Mouse (Mus musculus) limb, embryonic 10.5 days (tissue): ENCODE results near the gene Rnf151. TPM values are rescaled to one million over a fixed set of nuclear protein-coding genes. Genes with fewer than 3 reads are reported as not detected.

Source experiments
- DNase-seq: peaks from one replicate; pipeline ENCODE4 v3.0.0-alpha.2; 2017; ENCODE audit warnings: low spot score
- H3K27ac ChIP-seq: fragments of 300-500 bp; sonication (generic); 2 replicates; pipeline ENCODE4 v1.5.1; 2016; ENCODE audit warnings: mild to moderate bottlenecking
- H3K27me3 ChIP-seq: fragments of 300-500 bp; sonication (generic); 2 replicates; pipeline ENCODE4 v1.6.1; 2016; ENCODE audit warnings: low read depth, mild to moderate bottlenecking; ENCODE audit not compliant: poor library complexity, severe bottlenecking
- H3K36me3 ChIP-seq: fragments of 300-500 bp; sonication (generic); 2 replicates; pipeline ENCODE4 v1.6.1; 2016; ENCODE audit warnings: mild to moderate bottlenecking, moderate library complexity
- H3K4me1 ChIP-seq: fragments of 300-500 bp; sonication (generic); 2 replicates; pipeline ENCODE4 v1.6.1; 2016
- H3K4me3 ChIP-seq: fragments of 300-500 bp; sonication (generic); 2 replicates; pipeline ENCODE4 v1.5.1; 2016; ENCODE audit warnings: mild to moderate bottlenecking, moderate library complexity
- H3K9me3 ChIP-seq: fragments of 300-500 bp; sonication (generic); replicated peaks from 2 replicates; pipeline ENCODE4 v1.6.1; 2016; ENCODE audit warnings: mild to moderate bottlenecking
- WGBS: fragments of 180-500 bp; shearing (Covaris S2); methylation state at CpG from one replicate; pipeline ENCODE4 v1.1.7; 2016; 5-methylcytosine and 5-hydroxymethylcytosine counted together
- polyA plus RNA-seq: library from polyadenylated mRNA; unstranded; fragments of >200 nt; fragmentation: Nextera tagmentation; extraction: Ambion mirVana; gene quantifications from 2 replicates; pipeline ENCODE4 v1.2.1, GENCODE M21; 2016

The Rnf151 gene
- polyA plus RNA-seq, 1 experiment from 2014 or later, result 0.38 TPM

DNA sequence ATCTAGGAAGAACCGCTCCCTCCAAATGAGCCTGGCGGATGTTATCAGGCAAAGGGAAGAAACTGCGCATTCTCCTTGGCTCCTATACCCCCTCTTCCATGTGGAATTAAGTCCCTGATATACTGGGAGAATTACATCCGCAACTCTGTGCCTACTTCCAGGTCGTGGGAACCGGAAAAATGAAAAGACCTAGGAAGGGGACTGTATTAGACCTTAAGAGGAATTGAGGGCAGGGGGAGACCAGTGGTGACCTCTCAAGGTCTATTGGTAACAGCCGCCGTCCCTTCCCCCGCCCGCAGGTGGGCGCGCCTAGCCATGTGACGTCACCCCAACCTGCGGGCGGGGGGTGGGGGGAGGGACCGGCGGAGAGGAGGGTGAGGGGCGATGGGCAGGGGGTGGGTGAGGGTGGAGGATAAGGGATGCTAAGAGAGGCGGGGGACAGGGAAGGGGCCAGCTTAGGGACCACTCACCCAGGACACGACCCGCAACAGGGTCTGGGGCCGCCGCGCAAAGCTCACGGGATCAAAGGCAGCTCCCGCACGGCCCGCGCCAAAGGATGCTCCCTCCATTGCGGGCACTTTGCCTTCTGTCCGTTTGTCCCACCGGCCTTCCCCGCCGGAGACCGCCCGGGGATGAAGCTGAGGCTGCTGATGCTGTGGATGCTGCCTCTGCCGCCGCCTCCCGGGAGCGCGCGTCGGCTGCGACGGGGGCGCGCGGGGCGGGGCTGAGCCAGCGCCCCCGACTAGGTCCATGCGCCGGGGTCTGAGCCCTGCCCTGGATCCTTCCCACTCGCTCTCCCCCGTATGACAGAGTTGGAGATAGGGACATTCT, 28.4 kb downstream of the Rnf151 start, which contains the start of gene Syngr3:
Gene Syngr3 (minus strand): TSS at position 705 of the 831 bp plus-strand sequence.
- Histone ChIP-seq H3K27me3 (peaks cover 64% of the 10 kb centered on the region), H3K4me3 (peak within 1 kb of the TSS; percentile 81), H3K27ac (peak within 1 kb of the TSS; percentile 73; the same call in 1 of the 2 replicates), H3K36me3 (peaks cover 22% of the 10 kb centered on the region), H3K4me1 (peaks cover 31% of the 10 kb centered on the region), H3K9me3 (no peaks in the 10 kb centered on the region)
- DNase-seq, result peak; percentile 59
- WGBS, result 1% methylated on average over 54 of the region's 55 CpGs

DNA sequence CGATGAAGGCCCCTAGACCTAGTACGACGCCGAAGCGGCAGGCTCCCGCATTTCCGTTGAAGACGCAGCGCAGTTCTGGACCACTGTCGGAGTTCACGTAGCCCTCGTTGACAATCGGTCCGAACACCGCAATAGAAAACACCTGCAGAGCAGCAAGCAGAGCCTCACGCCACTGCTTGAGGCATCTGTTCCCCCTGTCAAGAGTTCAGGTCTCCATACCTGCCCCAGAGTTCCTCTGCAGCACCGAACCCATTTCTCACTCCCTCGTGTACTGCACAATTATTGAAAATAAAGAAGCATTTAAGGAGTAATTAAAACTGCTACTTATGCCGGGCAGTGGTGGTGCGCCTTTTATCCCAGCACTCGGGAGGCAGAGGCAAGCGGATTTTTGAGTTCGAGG, 30.3 kb downstream of the Rnf151 start:
- H3K4me3 ChIP-seq, result peak overlapping the region; percentile 46
- H3K4me1 ChIP-seq, result peaks cover 26% of the 10 kb centered on the region
- WGBS, result 20% methylated on average over 23 of the region's 23 CpGs
- DNase-seq, result no peak
- no peaks in the 10 kb centered on the region for H3K9me3 ChIP-seq
- H3K27ac ChIP-seq, result no peak overlapping the region
- peaks cover 9% of the 10 kb centered on the region for H3K36me3 ChIP-seq
- H3K27me3 ChIP-seq, result peaks cover 64% of the 10 kb centered on the region

DNA sequence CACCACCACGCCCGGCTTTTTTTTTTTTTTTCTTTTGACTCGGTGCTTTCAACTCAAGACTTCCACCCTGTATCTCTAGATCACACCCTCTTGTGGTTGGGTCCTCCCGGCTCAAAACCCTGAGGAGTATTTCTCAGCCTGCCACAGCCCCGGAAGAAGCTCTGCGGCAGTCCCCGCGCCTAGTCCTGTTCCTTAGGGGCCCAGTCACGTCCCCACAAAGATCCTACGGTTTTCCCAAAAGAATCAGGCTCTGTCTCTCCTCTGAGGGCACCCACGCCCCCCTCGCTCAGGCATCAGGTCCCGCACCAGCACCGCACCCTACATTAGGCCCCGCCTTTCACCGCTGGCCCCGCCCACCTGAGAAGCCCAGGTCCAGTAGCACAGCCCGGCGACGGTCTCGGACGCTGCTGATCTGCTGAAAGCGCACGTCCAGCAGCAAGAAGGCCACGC, 30.7 kb downstream of the Rnf151 start:
- Histone ChIP-seq H3K36me3 (peaks cover 9% of the 10 kb centered on the region), H3K27ac (no peak overlapping the region), H3K27me3 (peaks cover 61% of the 10 kb centered on the region), H3K9me3 (no peaks in the 10 kb centered on the region), H3K4me3 (peak overlapping the region; percentile 46), H3K4me1 (peaks cover 26% of the 10 kb centered on the region)
- WGBS, result 3% methylated on average over 25 of the region's 25 CpGs
- peak; percentile 57 for DNase-seq

DNA sequence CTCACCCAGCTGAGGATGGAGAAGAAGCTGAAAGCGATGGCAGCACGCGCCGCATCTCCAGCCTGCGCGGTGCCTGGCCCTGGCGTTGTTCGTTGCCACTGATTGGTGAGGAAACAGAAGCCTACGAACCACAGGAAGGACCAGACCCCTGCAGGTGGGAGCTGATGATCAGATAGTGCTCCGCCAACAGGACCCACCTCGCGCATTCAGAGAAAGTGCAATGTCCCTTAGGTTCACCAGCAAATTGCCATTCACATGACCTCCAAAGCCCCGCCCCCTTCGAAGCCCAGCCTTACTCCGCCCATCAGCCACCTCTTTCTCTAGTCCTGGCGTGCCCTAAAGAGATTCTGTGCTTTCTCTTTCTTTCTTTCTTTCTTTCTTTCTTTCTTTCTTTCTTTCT, 31.3 kb downstream of the Rnf151 start:
- DNase-seq, result peak; percentile 54
- Histone ChIP-seq H3K27ac (no peak overlapping the region), H3K4me1 (peaks cover 26% of the 10 kb centered on the region), H3K27me3 (peaks cover 54% of the 10 kb centered on the region), H3K4me3 (peak overlapping the region; percentile 29), H3K9me3 (no peaks in the 10 kb centered on the region), H3K36me3 (peaks cover 12% of the 10 kb centered on the region)
- 25% methylated on average over 16 of the region's 16 CpGs for WGBS

DNA sequence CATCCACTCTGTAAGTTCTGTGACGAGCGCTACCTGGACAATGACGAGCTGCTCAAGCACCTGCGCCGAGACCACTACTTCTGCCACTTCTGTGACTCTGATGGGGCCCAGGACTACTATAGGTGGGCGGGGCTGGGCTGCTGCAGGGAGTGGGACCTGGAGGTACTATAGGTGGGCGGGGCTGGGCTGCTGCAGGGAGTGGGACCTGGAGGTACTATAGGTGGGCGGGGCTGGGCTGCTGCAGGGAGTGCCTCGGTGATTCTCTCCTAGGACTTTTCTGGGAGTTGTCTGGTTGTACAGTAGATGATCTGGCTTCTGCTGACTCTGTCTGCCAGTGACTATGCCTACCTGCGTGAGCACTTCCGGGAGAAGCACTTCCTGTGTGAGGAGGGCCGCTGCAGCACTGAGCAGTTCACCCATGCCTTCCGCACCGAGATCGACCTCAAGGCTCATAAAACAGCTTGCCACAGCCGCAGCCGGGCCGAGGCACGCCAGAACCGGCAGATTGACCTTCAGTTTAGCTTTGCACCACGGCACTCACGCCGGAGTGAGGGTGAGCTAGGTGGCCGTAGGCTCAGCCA, 40.3 kb downstream of the Rnf151 start:
- Histone ChIP-seq H3K27me3 (no peaks in the 10 kb centered on the region), H3K27ac (no peak overlapping the region), H3K4me3 (no peak overlapping the region), H3K9me3 (no peaks in the 10 kb centered on the region), H3K36me3 (peaks cover 80% of the 10 kb centered on the region), H3K4me1 (peaks cover 21% of the 10 kb centered on the region)
- 89% methylated on average over 24 of the region's 24 CpGs for WGBS
- no peak for DNase-seq

DNA sequence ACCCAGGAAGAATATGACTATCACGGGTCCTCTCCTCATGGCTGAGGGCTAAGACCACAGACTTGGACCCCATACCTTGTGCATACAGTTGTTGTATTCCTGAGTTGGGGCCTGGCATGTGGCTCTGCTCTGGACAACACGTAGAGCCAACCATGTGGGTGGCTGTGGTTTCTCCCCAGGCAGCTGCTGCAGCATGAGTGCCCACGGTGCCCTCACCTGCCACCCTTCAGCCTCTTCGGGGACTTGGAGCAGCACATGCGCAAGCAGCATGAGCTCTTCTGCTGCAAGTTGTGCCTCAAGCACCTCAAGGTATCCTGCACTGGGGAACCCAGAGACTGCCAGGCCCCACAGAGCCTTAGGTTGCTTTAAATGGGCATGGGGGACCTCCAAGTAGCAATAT, 41.0 kb downstream of the Rnf151 start:
- no peak for DNase-seq
- H3K9me3 ChIP-seq, result no peaks in the 10 kb centered on the region
- H3K36me3 ChIP-seq, result peaks cover 73% of the 10 kb centered on the region
- H3K4me3 ChIP-seq, result no peak overlapping the region
- H3K27ac ChIP-seq, result no peak overlapping the region
- peaks cover 28% of the 10 kb centered on the region for H3K4me1 ChIP-seq
- 97% methylated on average over 5 of the region's 5 CpGs for WGBS
- no peaks in the 10 kb centered on the region for H3K27me3 ChIP-seq

DNA sequence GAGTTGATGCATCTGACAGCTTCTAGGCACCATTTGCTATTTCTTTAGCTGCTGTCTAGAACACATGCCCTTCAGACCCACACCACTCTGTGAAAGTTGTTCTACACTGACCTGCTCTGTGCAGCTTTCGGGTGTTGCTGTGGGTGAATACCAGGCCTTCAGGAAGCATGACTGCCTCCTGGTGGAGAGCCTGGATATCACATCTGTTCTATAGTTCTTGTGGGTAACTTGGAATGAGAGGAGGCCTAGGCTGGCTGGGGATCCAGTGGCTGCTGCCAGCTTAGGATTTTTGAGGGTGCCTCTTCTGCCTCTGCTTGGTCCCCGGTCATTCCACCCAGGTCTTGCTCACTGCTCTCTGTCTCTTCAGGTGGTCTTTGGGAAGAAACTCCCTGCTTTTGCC, 41.7 kb downstream of the Rnf151 start:
- H3K27me3 ChIP-seq, result no peaks in the 10 kb centered on the region
- no peak overlapping the region for H3K4me3 ChIP-seq
- H3K36me3 ChIP-seq, result peaks cover 66% of the 10 kb centered on the region
- peaks cover 35% of the 10 kb centered on the region for H3K4me1 ChIP-seq
- no peak overlapping the region for H3K27ac ChIP-seq
- DNase-seq, result peak; percentile 77
- no peaks in the 10 kb centered on the region for H3K9me3 ChIP-seq
- WGBS, result 80% methylated on average over 2 of the region's 2 CpGs

DNA sequence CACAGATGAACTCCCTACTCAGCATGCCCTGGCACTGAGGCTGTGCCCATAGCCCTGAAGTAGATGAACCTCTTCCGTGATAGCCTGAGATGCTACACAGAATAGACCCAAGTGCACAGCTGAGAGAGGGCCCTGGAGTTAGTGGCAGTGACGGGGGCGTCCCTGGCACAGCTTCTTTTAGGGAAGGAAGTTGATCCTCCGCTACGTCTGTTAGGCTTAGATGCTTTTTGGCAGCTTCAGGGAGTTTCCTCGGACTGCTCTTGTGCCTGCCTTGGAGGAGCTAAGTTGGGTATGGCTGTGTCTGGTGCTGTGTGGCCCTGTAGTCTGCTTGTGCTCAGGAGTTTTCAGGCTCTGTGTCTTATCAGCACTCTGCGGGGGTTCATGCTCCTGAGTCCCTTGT, 43.6 kb downstream of the Rnf151 start:
- Histone ChIP-seq H3K36me3 (peaks cover 47% of the 10 kb centered on the region), H3K9me3 (no peaks in the 10 kb centered on the region), H3K27me3 (no peaks in the 10 kb centered on the region), H3K27ac (no peak overlapping the region), H3K4me3 (no peak overlapping the region), H3K4me1 (peaks cover 53% of the 10 kb centered on the region)
- no peak for DNase-seq
- WGBS, result 91% methylated on average over 7 of the region's 7 CpGs

DNA sequence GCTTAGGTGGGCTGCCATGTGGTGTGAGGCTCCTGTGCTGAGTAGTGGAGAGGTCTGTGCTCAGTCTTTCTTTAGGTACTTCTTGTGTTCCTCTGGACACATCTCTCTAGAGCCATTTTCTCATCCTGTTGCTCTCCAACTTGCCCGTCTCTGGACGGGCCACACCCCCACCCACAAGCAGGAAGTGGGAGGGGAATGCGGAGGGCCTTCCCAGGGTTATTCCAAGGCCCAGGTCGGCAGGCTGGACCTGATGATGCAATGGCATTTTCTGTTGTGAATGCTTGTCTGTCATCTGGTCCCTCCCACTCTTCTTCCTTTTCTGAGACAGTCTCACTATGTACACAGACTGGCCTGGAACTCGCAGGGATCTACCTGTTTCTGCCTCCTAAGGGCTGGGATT, 45.7 kb downstream of the Rnf151 start:
- peaks cover 25% of the 10 kb centered on the region for H3K36me3 ChIP-seq
- no peaks in the 10 kb centered on the region for H3K9me3 ChIP-seq
- 25% methylated on average over 5 of the region's 5 CpGs for WGBS
- H3K4me3 ChIP-seq, result peak overlapping the region; percentile 99; the same call in 1 of the 2 replicates
- H3K4me1 ChIP-seq, result peaks cover 62% of the 10 kb centered on the region
- no peak overlapping the region for H3K27ac ChIP-seq
- DNase-seq, result no peak
- no peaks in the 10 kb centered on the region for H3K27me3 ChIP-seq

DNA sequence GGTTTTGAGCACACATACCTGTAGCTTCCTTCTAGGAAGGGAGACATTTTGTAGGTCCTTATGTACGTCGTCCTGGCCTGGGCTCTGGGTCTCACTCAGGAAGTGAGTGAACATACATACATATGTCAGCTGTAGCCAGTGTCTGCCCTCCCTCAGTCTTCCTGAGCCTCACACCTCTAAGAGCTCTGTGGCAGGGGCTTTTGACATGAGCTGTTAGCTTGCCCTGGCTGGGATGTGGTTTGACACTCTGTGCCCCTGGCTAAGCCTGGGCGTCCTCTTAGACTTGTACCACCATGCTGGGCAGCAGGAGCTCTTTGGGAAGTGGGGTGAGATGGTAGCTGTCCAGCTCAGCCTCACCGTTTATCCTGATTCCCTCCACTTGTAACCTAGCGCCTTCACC, 46.5 kb downstream of the Rnf151 start:
- no peaks in the 10 kb centered on the region for H3K27me3 ChIP-seq
- DNase-seq, result no peak
- peak overlapping the region; percentile 99; the same call in 1 of the 2 replicates for H3K4me3 ChIP-seq
- 78% methylated on average over 5 of the region's 5 CpGs for WGBS
- H3K9me3 ChIP-seq, result no peaks in the 10 kb centered on the region
- no peak overlapping the region for H3K27ac ChIP-seq
- H3K36me3 ChIP-seq, result peaks cover 17% of the 10 kb centered on the region
- H3K4me1 ChIP-seq, result peaks cover 62% of the 10 kb centered on the region

DNA sequence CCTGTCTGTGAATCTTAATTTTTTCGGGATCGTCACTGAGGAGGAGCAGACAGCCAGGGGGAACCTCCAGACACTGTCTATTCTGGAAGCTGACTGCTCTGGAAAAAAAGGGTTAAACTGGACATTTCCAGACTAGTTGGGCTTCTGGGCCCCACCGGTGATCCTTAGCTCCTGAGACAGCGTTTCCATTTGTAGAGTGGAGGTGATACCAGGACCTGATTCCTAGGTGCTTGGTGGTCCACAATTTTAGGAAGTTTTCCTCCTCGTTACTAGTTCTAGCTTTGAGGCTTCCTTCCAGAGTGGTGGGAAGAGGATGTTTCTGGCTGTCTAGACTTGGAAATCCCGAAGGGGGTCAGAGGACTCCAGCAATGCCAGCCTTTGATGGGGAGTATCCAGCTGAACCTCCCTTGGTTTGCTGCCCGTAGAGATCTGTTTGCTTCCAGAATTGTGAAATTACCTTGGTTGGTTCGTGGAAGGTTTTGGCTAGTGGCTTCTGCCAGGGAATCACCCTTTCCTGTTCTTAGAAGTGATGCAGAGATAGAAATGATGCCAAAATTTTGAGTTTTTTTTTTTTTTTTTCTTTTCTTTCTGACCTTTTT, 47.5 kb downstream of the Rnf151 start:
- Histone ChIP-seq H3K9me3 (no peaks in the 10 kb centered on the region), H3K27me3 (no peaks in the 10 kb centered on the region), H3K27ac (peak overlapping the region; percentile 95), H3K4me1 (peaks cover 58% of the 10 kb centered on the region), H3K4me3 (peak overlapping the region; percentile 99), H3K36me3 (peaks cover 16% of the 10 kb centered on the region)
- DNase-seq, result no peak
- WGBS, result 15% methylated on average over 8 of the region's 8 CpGs

DNA sequence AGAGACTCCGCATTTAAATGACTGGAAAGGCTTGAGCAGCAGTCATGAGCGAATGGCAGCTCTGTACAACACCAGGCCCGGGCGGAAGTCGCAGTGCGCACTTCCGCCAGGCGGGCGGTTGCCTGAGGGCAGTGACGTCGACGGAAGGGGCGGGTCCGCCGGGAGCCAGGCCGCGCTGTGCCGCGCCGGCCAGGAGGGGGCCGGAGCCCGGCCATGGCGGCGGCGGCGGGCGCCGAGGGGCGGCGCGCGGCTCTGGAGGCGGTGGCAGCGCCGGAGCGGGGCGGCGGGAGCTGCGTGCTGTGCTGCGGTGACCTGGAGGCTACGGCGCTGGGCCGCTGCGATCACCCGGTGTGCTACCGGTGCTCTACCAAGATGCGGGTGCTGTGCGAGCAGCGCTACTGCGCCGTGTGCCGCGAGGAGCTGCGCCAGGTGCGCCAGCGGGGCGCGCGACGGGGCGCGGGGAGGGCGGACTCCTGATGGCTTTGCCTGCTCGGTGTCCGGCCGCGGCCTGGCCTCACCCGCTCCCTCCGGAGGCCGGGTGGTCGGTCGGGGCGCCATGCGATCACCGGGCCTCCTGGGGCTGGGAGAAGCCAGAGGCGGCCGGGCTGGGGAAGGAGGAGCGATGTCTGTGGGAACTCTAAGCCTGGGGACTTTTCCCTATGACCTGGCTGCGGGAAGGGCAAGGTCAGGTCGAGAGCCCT, 48.2 kb downstream of the Rnf151 start, which contains the start of gene Zfp598:
Gene Zfp598 (plus strand): TSS at position 143 of the 701 bp plus-strand sequence.
- Histone ChIP-seq H3K9me3 (no peaks in the 10 kb centered on the region), H3K27me3 (no peaks in the 10 kb centered on the region), H3K4me1 (peaks cover 56% of the 10 kb centered on the region), H3K36me3 (peaks cover 16% of the 10 kb centered on the region), H3K4me3 (peak within 1 kb of the TSS; percentile 99), H3K27ac (peak within 1 kb of the TSS; percentile 95)
- peak; percentile 98 for DNase-seq
- WGBS, result under 1% methylated on average over 80 of the region's 80 CpGs
